Mouse (Mus musculus) G1E-ER4 (cell line): ENCODE measurements around the gene Atp8a1. TPM values are rescaled to one million over a fixed set of nuclear protein-coding genes. Genes with fewer than 3 reads are reported as not detected.

Experiments used
- GATA1 ChIP-seq: IDR thresholded peaks from one replicate; pipeline ENCODE4 v1.8.0; 2012; ENCODE audit warnings: low read length, inconsistent platforms
- polyA plus RNA-seq: library from polyadenylated mRNA; stranded (reverse); fragments of >175 nt; gene quantifications from 2 replicates; pipeline ENCODE4 v1.2.3, GENCODE M21; 2012

The Atp8a1 gene
- polyA plus RNA-seq, 1 experiment = 18.8 TPM

GRCm38 (mm10) chr5:67738133-67738532 is 109.1 kb downstream of the Atp8a1 start:
- TF ChIP-seq GATA1 = no peak

- TF ChIP-seq GATA1 = no peak
These were observed 111.5 kb downstream of the Atp8a1 start for GRCm38 (mm10) chr5:67735771-67736170.

- TF ChIP-seq GATA1 = no peak
These were observed 113.5 kb downstream of the Atp8a1 start for GRCm38 (mm10) chr5:67733551-67734258.

- TF ChIP-seq GATA1 = no peak
These were observed 114.1 kb downstream of the Atp8a1 start for GRCm38 (mm10) chr5:67733150-67733549.

GRCm38 (mm10) chr5:67727755-67728154 is 119.5 kb downstream of the Atp8a1 start:
- TF ChIP-seq GATA1 = no peak

GRCm38 (mm10) chr5:67726810-67727209 is 120.4 kb downstream of the Atp8a1 start:
- TF ChIP-seq GATA1 = no peak

- TF ChIP-seq GATA1 = no peak
These were observed 145.6 kb downstream of the Atp8a1 start for GRCm38 (mm10) chr5:67701641-67702040.

GRCm38 (mm10) chr5:67699418-67699817 is 147.8 kb downstream of the Atp8a1 start:
- TF ChIP-seq GATA1 = no peak

GRCm38 (mm10) chr5:67698176-67698575 is 149.1 kb downstream of the Atp8a1 start:
- TF ChIP-seq GATA1 = no peak

GRCm38 (mm10) chr5:67696741-67697596 is 150.3 kb downstream of the Atp8a1 start:
- TF ChIP-seq GATA1 = no peak

GRCm38 (mm10) chr5:67695055-67695710 is 152.1 kb downstream of the Atp8a1 start:
- TF ChIP-seq GATA1 = no peak

GRCm38 (mm10) chr5:67690336-67690735 is 156.9 kb downstream of the Atp8a1 start:
- no peak for TF ChIP-seq GATA1

GRCm38 (mm10) chr5:67688001-67688400 is 159.2 kb downstream of the Atp8a1 start:
- TF ChIP-seq GATA1 = no peak

GRCm38 (mm10) chr5:67685906-67686305 is 161.3 kb downstream of the Atp8a1 start:
- TF ChIP-seq GATA1 = no peak

GRCm38 (mm10) chr5:67685461-67685860 is 161.8 kb downstream of the Atp8a1 start:
- TF ChIP-seq GATA1 = no peak

- TF ChIP-seq GATA1 = no peak
These were observed 168.4 kb downstream of the Atp8a1 start for GRCm38 (mm10) chr5:67678819-67679218.

GRCm38 (mm10) chr5:67673008-67673407 is 174.2 kb downstream of the Atp8a1 start:
- TF ChIP-seq GATA1 = no peak
